ENCODE assay signal across 10 mouse cellular contexts in genomic region chr8:93653421-93653820, GRCm38 (mm10).
"Had no signal": no experiment of that assay in that cellular context is flagged by ENCODE, and none has a peak within 500 bp of the region (broad histone marks: within the 10 kb centered on the region; RNA-seq: fewer than 3 reads in every experiment).

No protein-coding gene starts in this region.

- DNase-seq: retina, postnatal 1 day; right cerebral cortex, adult 18-20 months; right cerebral cortex, postnatal 4 days; spleen, adult 18-20 months; thymus, adult 18-20 months; thymus, adult 2 months; thymus, postnatal 14 days; thymus, postnatal 25 days; thymus, postnatal 36 days; thymus, postnatal 4 days had no signal
